Mouse (Mus musculus) neural tube, embryonic 11.5 days (tissue): Measurements from ENCODE around the gene Cacna1a. TPM values are rescaled to one million over a fixed set of nuclear protein-coding genes. Genes with fewer than 3 reads are reported as not detected.

ENCODE experiments used
- ATAC-seq: fragments of 200-750 bp; cut with Nextera tagmentation; 2 replicates; pipeline ENCODE4 v1.8.0; 2017; ENCODE audit warnings: moderate number of reproducible peaks, mild to moderate bottlenecking, moderate TSS enrichment, moderate library complexity; ENCODE audit not compliant: insufficient read depth, low FRiP score, low TSS enrichment
- DNase-seq: peaks from one replicate; pipeline ENCODE4 v3.0.0-alpha.2; 2015; ENCODE audit warnings: low spot score
- H3K27ac ChIP-seq: fragments of 300-500 bp; sonication (generic); 2 replicates; pipeline ENCODE4 v1.5.1; 2014; ENCODE audit warnings: low read depth, mild to moderate bottlenecking, low read length
- H3K27me3 ChIP-seq: fragments of 300-500 bp; sonication (generic); 2 replicates; pipeline ENCODE4 v1.6.1; 2014; ENCODE audit warnings: mild to moderate bottlenecking, low read length, mixed read lengths; ENCODE audit not compliant: control insufficient read depth, insufficient read depth
- H3K36me3 ChIP-seq: fragments of 300-500 bp; sonication (generic); 2 replicates; pipeline ENCODE4 v1.6.1; 2014; ENCODE audit warnings: mild to moderate bottlenecking, low read length, moderate library complexity, mixed read lengths; ENCODE audit not compliant: control insufficient read depth, insufficient read depth
- H3K4me1 ChIP-seq: fragments of 300-500 bp; sonication (generic); 2 replicates; pipeline ENCODE4 v1.6.1; 2014; ENCODE audit warnings: low read length, mixed read lengths; ENCODE audit not compliant: control insufficient read depth, insufficient read depth
- H3K4me2 ChIP-seq: fragments of 300-500 bp; sonication (generic); 2 replicates; pipeline ENCODE4 v1.6.1; 2014; ENCODE audit warnings: low read depth, mild to moderate bottlenecking, moderate library complexity
- H3K4me3 ChIP-seq: fragments of 300-500 bp; sonication (generic); 2 replicates; pipeline ENCODE4 v1.5.1; 2014; ENCODE audit warnings: low read depth, low read length
- H3K9ac ChIP-seq: fragments of 300-500 bp; sonication (generic); 2 replicates; pipeline ENCODE4 v1.6.1; 2014; ENCODE audit warnings: mild to moderate bottlenecking, low read length
- H3K9me3 ChIP-seq: fragments of 300-500 bp; sonication (generic); 2 replicates; pipeline ENCODE4 v1.6.1; 2016; ENCODE audit warnings: low read length; ENCODE audit not compliant: control insufficient read depth
- WGBS: fragments of 180-500 bp; shearing (Covaris S2); extraction: QIAGEN DNeasy Blood & Tissue Kit; methylation state at CpG from one replicate; pipeline ENCODE4 v1.1.7; 2014; 5-methylcytosine and 5-hydroxymethylcytosine counted together
- polyA plus RNA-seq: library from polyadenylated mRNA; unstranded; fragments of >200 nt; fragmentation: Nextera tagmentation; extraction: Ambion mirVana; gene quantifications from 2 replicates; pipeline ENCODE4 v1.2.1, GENCODE M21; 2014

Cacna1a gene
- polyA plus RNA-seq, 1 experiment from 2014 or later = 6.9 TPM

DNA sequence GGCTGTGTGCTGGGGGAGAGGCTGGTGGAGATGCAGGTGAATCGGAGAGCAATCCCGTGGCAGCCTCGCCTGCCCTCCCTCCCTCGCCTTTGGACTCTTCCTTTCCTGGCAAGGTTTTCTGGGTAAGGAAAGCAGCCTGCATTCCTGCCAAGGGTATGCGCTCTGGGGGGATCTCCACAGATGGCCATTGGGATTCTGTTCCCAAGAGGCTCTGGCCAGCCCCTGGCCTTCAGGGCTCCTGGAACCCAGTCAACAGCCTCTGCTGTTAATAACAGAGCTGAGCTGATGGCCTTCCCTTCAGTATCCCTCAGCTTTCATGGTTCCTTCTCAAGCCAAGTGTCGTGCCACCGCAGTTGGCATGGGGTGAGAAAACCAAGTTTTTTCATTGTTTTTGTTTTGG, 51.6 kb downstream of the Cacna1a start:
- no peak overlapping the region for H3K27ac ChIP-seq
- 0 out of 2 replicates have a peak, but pooled peaks cover 2% of the 10 kb centered on the region for H3K4me1 ChIP-seq
- no peak overlapping the region for H3K9ac ChIP-seq
- no peaks in the 10 kb centered on the region for H3K27me3 ChIP-seq
- ATAC-seq = no peak
- H3K36me3 ChIP-seq = no peaks in the 10 kb centered on the region
- H3K9me3 ChIP-seq = no peaks in the 10 kb centered on the region
- no peak overlapping the region for H3K4me2 ChIP-seq
- no peak overlapping the region for H3K4me3 ChIP-seq
- DNase-seq = no peak
- 90% methylated on average over 6 of the region's 7 CpGs for WGBS

DNA sequence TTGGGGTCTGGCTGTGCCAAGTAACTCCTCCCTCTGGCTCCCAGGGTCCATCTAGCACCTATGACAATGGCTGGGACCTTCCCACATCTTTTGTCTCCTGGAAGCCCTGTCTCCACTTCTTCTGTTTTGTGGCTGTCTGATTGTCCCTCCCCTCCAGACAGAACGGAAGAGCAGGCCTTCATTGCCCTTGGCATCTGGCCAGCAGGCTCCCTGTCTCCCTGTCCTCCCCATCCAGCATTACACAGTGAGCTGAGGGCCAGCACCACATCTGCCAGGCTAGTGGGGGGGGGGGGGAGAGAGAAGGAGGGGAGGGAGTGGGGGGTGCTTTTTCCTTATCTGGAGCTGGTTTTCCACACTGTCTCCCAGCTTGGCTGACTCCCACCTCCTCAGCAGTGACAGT, 53.8 kb downstream of the Cacna1a start:
- Histone ChIP-seq H3K4me1 (0 out of 2 replicates have a peak, but pooled peaks cover 2% of the 10 kb centered on the region), H3K9ac (no peak overlapping the region), H3K9me3 (no peaks in the 10 kb centered on the region), H3K27me3 (no peaks in the 10 kb centered on the region), H3K4me3 (no peak overlapping the region), H3K36me3 (no peaks in the 10 kb centered on the region), H3K4me2 (no peak overlapping the region), H3K27ac (no peak overlapping the region)
- WGBS = 36% methylated on average over 1 of the region's 1 CpGs
- ATAC-seq (no peak), DNase-seq (no peak)

DNA sequence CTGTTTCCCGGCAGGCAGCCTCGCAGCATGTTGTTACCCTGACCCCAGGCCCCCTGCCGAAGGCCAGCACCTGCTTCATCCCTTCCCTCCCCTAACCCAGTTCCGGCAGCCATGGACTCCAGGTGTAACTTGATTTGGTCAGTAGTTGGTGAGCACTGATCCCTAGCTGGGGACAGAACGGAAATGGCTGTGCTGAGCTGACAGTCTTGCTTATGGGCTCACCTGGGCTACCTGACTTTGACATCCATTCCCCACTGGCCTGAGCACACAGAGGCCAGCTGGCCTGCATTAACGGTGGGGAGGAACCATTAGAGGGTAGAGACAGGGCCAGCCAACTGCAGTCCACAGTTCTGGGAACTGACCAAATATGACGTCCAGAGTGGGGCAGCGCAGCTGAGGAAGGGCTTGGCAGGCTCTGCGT, 58.3 kb downstream of the Cacna1a start:
- no peak for DNase-seq
- Histone ChIP-seq H3K4me2 (no peak overlapping the region), H3K27me3 (no peaks in the 10 kb centered on the region), H3K9me3 (no peaks in the 10 kb centered on the region), H3K4me3 (no peak overlapping the region), H3K4me1 (0 out of 2 replicates have a peak, but pooled peaks cover 2% of the 10 kb centered on the region), H3K9ac (no peak overlapping the region), H3K36me3 (no peaks in the 10 kb centered on the region), H3K27ac (no peak overlapping the region)
- ATAC-seq = no peak
- 86% methylated on average over 9 of the region's 9 CpGs for WGBS

DNA sequence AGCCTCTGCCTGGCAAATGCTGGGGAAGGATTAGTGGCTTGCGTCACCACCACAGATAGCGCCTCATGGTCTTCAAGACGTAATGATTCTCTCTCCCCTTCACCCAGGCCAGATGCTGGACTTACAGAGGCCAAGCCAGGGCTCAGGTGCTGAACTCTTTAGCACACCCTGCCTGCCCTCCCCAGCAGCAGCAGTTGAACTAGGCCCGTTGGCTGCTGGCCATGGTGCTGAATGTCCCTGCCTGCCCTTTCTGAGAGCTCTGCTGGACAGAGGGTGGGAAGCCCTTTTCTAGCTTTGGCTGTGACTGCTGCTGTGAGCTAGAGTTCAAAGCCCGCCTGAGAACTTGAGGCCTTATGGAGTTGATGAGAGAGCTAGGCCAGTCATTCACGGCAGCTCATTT, 66.3 kb downstream of the Cacna1a start:
- Histone ChIP-seq H3K4me1 (no peaks in the 10 kb centered on the region), H3K36me3 (no peaks in the 10 kb centered on the region), H3K9ac (no peak overlapping the region), H3K27me3 (no peaks in the 10 kb centered on the region), H3K4me3 (no peak overlapping the region), H3K27ac (no peak overlapping the region), H3K4me2 (no peak overlapping the region), H3K9me3 (no peaks in the 10 kb centered on the region)
- WGBS = 48% methylated on average over 6 of the region's 6 CpGs
- DNase-seq (peak; percentile 69), ATAC-seq (no peak)

DNA sequence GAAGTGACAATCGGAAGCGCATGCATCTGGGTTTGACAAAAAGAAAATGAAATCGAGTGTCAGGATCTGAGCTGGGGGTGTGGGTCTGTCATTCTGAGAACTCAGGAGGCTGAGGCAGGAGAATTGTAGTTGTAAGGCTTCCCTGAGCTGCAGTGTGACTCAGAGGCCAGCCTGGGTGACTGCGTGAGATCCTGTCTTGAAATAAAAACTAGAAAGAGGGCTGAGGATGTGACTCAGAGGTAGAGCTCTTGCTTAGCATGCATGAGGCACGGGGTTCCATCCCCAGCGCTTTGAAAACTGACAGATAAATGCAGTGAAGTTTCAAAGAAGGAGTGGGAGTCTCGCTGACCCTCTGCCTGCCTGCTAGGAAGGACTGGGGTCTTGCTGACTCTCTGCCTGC, 70.6 kb downstream of the Cacna1a start:
- Histone ChIP-seq H3K9me3 (0 out of 2 replicates have a peak, but pooled peaks cover 3% of the 10 kb centered on the region), H3K27ac (no peak overlapping the region), H3K27me3 (no peaks in the 10 kb centered on the region), H3K4me3 (no peak overlapping the region), H3K4me1 (no peaks in the 10 kb centered on the region), H3K9ac (no peak overlapping the region), H3K36me3 (no peaks in the 10 kb centered on the region; the same call in 1 of the 2 replicates), H3K4me2 (no peak overlapping the region)
- 74% methylated on average over 7 of the region's 7 CpGs for WGBS
- DNase-seq (no peak), ATAC-seq (no peak)

DNA sequence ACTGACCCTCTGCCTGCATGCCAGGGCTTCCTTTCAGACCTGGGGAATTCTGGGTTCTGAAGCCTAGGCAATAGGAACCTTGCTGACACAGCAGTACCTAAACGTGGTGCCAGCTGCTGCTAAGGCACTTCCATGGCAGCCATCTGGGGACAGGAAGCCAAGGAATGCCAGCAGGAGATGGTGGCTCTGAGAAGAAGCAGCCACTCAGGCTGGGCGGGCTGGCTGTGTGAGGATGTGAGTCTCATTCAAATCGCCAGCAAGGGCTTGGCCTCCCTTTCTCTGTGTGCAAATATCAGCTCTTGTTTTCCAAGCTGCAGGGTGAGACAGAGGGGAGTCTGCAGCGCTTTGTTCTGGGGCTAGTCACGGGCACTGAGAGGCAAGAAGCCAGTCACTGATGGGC, 71.0 kb downstream of the Cacna1a start:
- no peaks in the 10 kb centered on the region for H3K27me3 ChIP-seq
- H3K4me1 ChIP-seq = no peaks in the 10 kb centered on the region
- no peak overlapping the region for H3K4me3 ChIP-seq
- 0 out of 2 replicates have a peak, but pooled peaks cover 3% of the 10 kb centered on the region for H3K9me3 ChIP-seq
- H3K4me2 ChIP-seq = no peak overlapping the region
- no peaks in the 10 kb centered on the region; the same call in 1 of the 2 replicates for H3K36me3 ChIP-seq
- no peak overlapping the region for H3K9ac ChIP-seq
- 37% methylated on average over 5 of the region's 5 CpGs for WGBS
- DNase-seq = peak; percentile 48
- no peak overlapping the region for H3K27ac ChIP-seq
- ATAC-seq = no peak

DNA sequence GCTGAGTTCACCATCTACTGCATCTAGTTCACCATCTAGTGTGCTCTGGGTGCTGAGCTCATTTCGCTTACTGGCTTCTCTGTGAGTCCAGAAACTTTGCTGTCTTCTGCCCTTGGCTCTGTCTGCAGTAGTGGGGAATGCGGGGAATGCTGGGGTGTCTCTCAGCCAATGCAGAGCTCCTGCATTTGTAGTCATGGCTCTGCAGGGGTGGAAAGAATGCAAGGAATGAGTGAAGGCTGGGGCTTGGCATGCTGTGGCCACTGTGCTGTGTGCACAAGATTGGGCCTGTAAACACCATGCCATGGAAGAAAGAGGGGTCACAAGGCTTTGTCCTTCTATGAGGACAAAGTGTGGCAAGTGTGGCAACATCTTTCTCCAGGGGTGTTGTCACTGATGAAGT, 72.5 kb downstream of the Cacna1a start:
- Histone ChIP-seq H3K9me3 (0 out of 2 replicates have a peak, but pooled peaks cover 3% of the 10 kb centered on the region), H3K4me2 (no peak overlapping the region), H3K4me1 (no peaks in the 10 kb centered on the region), H3K27me3 (no peaks in the 10 kb centered on the region), H3K9ac (no peak overlapping the region), H3K4me3 (no peak overlapping the region), H3K27ac (no peak overlapping the region), H3K36me3 (no peaks in the 10 kb centered on the region; the same call in 1 of the 2 replicates)
- ATAC-seq (no peak), DNase-seq (no peak)
- 88% methylated on average over 2 of the region's 2 CpGs for WGBS

DNA sequence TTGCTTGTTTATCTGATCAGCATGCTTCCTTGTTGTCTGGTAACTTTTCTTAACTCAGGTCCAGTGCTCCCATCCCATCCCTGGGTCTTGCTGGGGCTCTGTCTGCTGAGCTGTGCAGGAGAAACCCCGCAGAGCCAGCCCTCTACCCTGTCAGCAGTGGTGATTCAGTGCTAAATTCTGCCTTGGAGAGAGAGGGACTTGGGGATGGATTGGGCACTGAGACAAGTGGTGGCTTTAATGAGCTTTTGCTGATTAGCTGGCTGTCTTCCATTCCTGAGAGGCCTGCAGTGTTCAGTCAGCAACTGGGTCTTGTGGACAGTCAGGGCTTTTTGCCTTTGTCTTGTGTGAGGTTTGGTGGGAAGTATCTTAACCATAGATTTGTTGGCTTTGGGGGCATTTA, 78.7 kb downstream of the Cacna1a start:
- Histone ChIP-seq H3K27ac (no peak overlapping the region), H3K27me3 (no peaks in the 10 kb centered on the region), H3K4me2 (no peak overlapping the region), H3K36me3 (no peaks in the 10 kb centered on the region; the same call in 1 of the 2 replicates), H3K9ac (no peak overlapping the region), H3K4me1 (no peaks in the 10 kb centered on the region), H3K9me3 (0 out of 2 replicates have a peak, but pooled peaks cover under 1% of the 10 kb centered on the region), H3K4me3 (no peak overlapping the region)
- ATAC-seq (no peak), DNase-seq (no peak)
- 75% methylated on average over 1 of the region's 1 CpGs for WGBS

DNA sequence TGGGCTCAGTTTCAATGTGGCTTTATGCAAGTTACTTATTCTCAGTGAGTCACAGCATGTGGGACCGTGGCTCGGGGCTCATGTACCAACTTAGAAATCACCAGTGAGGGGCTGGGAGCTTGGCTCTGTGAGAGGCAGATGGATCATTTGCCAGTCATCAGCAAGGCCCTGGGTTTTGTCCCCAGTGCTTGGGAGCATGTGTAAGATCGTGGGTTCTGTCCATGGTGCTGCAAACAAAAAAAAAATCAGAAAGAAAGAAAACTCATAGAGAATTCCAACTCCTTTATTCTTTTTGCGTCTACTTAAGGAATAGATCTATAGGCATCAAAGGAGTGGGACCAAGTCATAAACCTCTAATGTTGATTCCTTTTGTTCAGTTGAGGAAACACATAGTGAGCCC, 80.8 kb downstream of the Cacna1a start:
- H3K27me3 ChIP-seq = no peaks in the 10 kb centered on the region
- 85% methylated on average over 4 of the region's 4 CpGs for WGBS
- H3K4me2 ChIP-seq = no peak overlapping the region
- H3K4me1 ChIP-seq = no peaks in the 10 kb centered on the region
- ATAC-seq (no peak), DNase-seq (no peak)
- no peaks in the 10 kb centered on the region for H3K9me3 ChIP-seq
- no peak overlapping the region for H3K4me3 ChIP-seq
- no peak overlapping the region for H3K27ac ChIP-seq
- H3K36me3 ChIP-seq = no peaks in the 10 kb centered on the region
- H3K9ac ChIP-seq = no peak overlapping the region
